Mouse (Mus musculus) cerebellum, adult 2 months (tissue): Measurements from ENCODE around the gene Csgalnact2.

Source experiments
- CTCF ChIP-seq: fragments of 200-500 bp; IDR thresholded peaks from 2 replicates; pipeline ENCODE4 v1.5.1; 2011; ENCODE audit warnings: low read depth, mild to moderate bottlenecking, control low read depth, low read length, moderate library complexity, borderline replicate concordance; ENCODE audit not compliant: insufficient read depth
- POLR2A ChIP-seq: fragments of 200-500 bp; IDR thresholded peaks from 2 replicates; pipeline ENCODE4 v1.6.1; 2011; ENCODE audit warnings: low read length, control low read depth, borderline replicate concordance; ENCODE audit not compliant: insufficient read depth

- no peak for TF ChIP-seq CTCF
- TF ChIP-seq POLR2A = no peak
Measured at GRCm38 (mm10) chr6:118084596-118084995, 54.3 kb downstream of the Csgalnact2 start.
